Mouse (Mus musculus): ENCODE data around the gene Chga. TPM values are rescaled to one million over a fixed set of nuclear protein-coding genes. Genes with fewer than 3 reads are reported as not detected.

The Chga gene
- total RNA-seq (2023): not detected in 4 replicates

DNA sequence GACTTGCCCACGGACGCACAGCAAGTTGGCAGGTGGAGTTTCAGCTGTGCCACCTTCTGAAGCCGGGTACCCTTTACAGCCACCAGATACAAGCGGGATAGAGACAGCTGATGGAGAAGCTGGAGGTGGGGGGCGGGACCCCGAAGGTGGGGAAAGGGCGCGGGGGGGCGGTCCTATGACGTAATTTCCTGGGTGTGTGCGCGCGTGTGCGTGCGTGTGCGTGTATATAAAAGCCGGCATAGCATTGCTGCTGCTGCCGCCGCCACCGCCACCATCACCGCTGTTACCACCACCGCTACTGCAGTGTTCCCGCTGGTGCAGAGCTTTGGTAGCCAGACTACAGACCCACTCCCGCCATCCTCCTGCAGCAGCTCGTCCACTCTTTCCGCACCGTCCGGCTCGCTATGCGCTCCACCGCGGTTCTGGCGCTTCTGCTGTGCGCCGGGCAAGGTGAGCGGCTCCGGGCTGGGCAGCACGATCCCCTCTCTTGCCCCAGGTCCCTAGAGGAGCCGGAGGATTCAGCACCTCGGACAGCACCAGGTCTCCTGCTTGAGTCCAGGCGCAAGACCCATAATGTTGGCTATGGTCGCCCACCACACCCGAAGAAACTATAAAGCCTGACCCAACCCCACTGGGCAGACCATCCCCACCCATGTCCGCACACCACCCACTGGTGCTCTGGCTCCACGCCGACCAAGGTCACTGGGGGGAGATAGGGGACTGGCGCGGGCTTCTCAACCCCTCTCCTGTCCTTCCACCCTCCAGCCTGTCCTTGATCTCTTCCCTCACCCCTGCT lies at the start of gene Chga:
TSS of gene Chga (plus strand) at position 249 of the 796 bp plus-strand sequence.

Other genes starting within 250 kb of the Chga start
- 102 to 110 TPM (median 105 TPM) in 4 replicates for gene Lgmn, start 115.2 kb upstream of the Chga start, total RNA-seq (2023)
- gene Golga5, start 85.8 kb upstream of the Chga start, total RNA-seq (2023): 44.6 to 54.9 TPM (median 47.2 TPM) in 4 replicates
- gene Itpk1, start 150.0 kb downstream of the Chga start, total RNA-seq (2023): 21.5 to 42.6 TPM (median 34.5 TPM) in 4 replicates
- gene Moap1, start 188.7 kb downstream of the Chga start, total RNA-seq (2023): 9.7 to 16.3 TPM (median 12.7 TPM) in 4 replicates
- 37.7 to 38.9 TPM (median 38.4 TPM) in 4 replicates for gene Tmem251, start 188.8 kb downstream of the Chga start, total RNA-seq (2023)
- gene Gm28051, start 202.8 kb downstream of the Chga start, total RNA-seq (2023): not detected in 4 replicates
- gene Gon7, start 202.8 kb downstream of the Chga start, total RNA-seq (2023): 29.6 to 33.3 TPM (median 32.1 TPM) in 4 replicates
- gene Ubr7, start 203.0 kb downstream of the Chga start, total RNA-seq (2023): 19.3 to 23.8 TPM (median 19.7 TPM) in 4 replicates
- gene Gm20604, start 203.7 kb downstream of the Chga start, total RNA-seq (2023): 8.2 to 9.4 TPM (median 8.8 TPM) in 4 replicates

All from B cell, adult 62 days (primary cell).